Mouse (Mus musculus): Measurements from ENCODE around the gene Casp3.

Casp3 gene

DNA sequence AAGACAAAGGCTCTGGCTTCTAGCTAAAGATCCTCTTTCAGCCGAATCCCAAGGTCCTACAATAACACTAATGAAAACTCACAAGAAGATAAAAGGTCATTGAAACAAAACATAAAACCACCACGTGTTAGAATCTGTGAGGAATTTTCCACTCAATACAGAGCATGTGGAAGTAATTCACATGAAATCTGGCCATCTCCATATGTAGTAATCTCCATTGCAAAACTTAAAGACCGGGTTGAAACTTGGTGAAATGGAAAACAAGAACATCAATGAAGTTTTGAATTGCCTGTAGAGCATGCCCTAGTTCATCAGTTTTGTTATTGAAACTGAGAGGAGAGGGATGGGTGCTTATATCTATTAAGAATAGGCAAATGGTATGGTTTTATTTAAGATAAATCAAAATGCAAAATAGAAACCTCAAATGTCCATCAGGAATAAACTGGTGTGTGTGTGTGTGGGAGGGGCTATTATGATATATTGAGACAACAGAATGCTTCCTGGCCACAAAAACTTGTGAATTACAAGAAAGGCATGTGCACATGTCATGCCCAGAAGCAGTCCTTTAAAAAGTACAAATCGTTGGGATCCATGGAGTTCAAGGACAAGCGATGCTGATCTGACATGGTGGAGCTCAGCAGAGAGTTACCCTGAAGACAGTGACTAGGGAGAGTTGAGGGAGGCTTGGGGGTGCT is 63.7 kb downstream of the Casp3 start:
- in situ Hi-C loops (cut with MboI): no loop called here

DNA sequence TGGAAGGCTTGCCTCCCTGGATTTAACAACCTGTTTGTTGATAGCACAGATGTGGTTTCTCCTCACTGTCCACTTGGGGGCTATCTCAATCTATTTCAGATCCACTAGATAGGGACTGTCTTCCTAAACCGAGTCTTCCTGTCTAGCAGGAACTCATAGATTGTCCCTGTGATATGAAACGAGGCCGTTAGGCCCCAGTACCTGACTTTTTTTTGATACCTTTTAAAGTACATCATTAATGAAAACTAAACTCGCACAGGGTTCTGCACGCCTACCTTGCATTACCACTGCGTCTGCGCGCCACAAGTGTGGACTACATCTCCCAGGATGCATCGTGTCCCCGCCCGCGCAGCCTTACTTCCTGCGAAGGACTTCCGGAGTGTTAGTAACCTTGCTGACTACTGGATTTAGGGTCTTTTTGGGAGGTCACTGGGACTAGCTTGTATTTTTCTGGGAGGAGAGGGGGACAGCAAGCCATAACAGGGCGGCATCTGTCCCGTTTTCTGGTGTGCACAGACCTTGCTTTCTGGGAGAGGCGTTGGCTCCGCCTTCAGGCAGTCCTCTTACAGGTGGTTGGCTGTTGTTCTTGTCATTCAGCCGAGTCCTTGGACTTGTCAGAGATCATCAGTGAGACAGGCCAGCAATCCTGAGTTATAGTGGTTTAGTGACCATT is 69.7 kb downstream of the Casp3 start:
- in situ Hi-C loops (cut with MboI): no loop called here
